Mouse (Mus musculus) heart, embryonic 11.5 days (tissue): ENCODE measurements at regions not wholly inside any gene's neighbourhood (a gene's known extent, or its start where the extent isn't known, plus 50 kb on each side); places are given as distances from the start of the nearest gene placed in this dataset.

ENCODE experiments used
- ATAC-seq: fragments of 200-750 bp; cut with Nextera tagmentation; replicated peaks from 2 replicates; pipeline ENCODE4 v1.8.0; 2017; ENCODE audit warnings: moderate library complexity; ENCODE audit not compliant: insufficient number of reproducible peaks, low FRiP score, low TSS enrichment
- H3K27ac ChIP-seq: fragments of 300-500 bp; sonication (generic); 2 replicates; pipeline ENCODE4 v1.5.1; 2014; ENCODE audit warnings: mild to moderate bottlenecking, low read depth, low read length
- H3K27me3 ChIP-seq: fragments of 300-500 bp; sonication (generic); 2 replicates; pipeline ENCODE4 v1.6.1; 2014; ENCODE audit warnings: mild to moderate bottlenecking, low read length, mixed read lengths; ENCODE audit not compliant: control insufficient read depth, insufficient read depth
- H3K36me3 ChIP-seq: fragments of 300-500 bp; sonication (generic); 2 replicates; pipeline ENCODE4 v1.6.1; 2014; ENCODE audit warnings: mild to moderate bottlenecking, low read length, moderate library complexity, mixed read lengths; ENCODE audit not compliant: control insufficient read depth, insufficient read depth
- H3K4me1 ChIP-seq: fragments of 300-500 bp; sonication (generic); 2 replicates; pipeline ENCODE4 v1.6.1; 2014; ENCODE audit warnings: low read length; ENCODE audit not compliant: control insufficient read depth, insufficient read depth
- H3K4me2 ChIP-seq: fragments of 300-500 bp; sonication (generic); 2 replicates; pipeline ENCODE4 v1.6.1; 2014; ENCODE audit warnings: mild to moderate bottlenecking, moderate library complexity
- H3K4me3 ChIP-seq: fragments of 300-500 bp; sonication (generic); 2 replicates; pipeline ENCODE4 v1.5.1; 2014; ENCODE audit warnings: low read depth, low read length
- H3K9ac ChIP-seq: fragments of 300-500 bp; sonication (generic); 2 replicates; pipeline ENCODE4 v1.6.1; 2014; ENCODE audit warnings: mild to moderate bottlenecking, low read depth, low read length, moderate library complexity
- H3K9me3 ChIP-seq: fragments of 300-500 bp; sonication (generic); replicated peaks from 2 replicates; pipeline ENCODE4 v1.6.1; 2016; ENCODE audit warnings: low read length; ENCODE audit not compliant: control insufficient read depth
- WGBS: fragments of 180-500 bp; shearing (Covaris S2); extraction: QIAGEN DNeasy Blood & Tissue Kit; methylation state at CpG from one replicate; pipeline ENCODE4 v1.1.7; 2014; ENCODE audit not compliant: insufficient replicate concordance; 5-methylcytosine and 5-hydroxymethylcytosine counted together

GRCm38 (mm10) chr1:185519811-185520210 is 65.2 kb downstream of the Slc30a10 start:
- Histone ChIP-seq H3K4me2 (no peak overlapping the region), H3K36me3 (no peaks in the 10 kb centered on the region), H3K4me3 (no peak overlapping the region), H3K27ac (no peak overlapping the region), H3K9me3 (no peaks in the 10 kb centered on the region), H3K27me3 (no peaks in the 10 kb centered on the region), H3K9ac (no peak overlapping the region), H3K4me1 (0 out of 2 replicates have a peak, but pooled peaks cover 5% of the 10 kb centered on the region)
- WGBS = 32% methylated on average over 3 of the region's 3 CpGs
- ATAC-seq = no peak

GRCm38 (mm10) chr1:185524020-185524419 is 69.4 kb downstream of the Slc30a10 start:
- Histone ChIP-seq H3K27ac (no peak overlapping the region), H3K4me1 (0 out of 2 replicates have a peak, but pooled peaks cover 5% of the 10 kb centered on the region), H3K27me3 (no peaks in the 10 kb centered on the region), H3K36me3 (no peaks in the 10 kb centered on the region), H3K9ac (no peak overlapping the region), H3K4me2 (no peak overlapping the region), H3K9me3 (no peaks in the 10 kb centered on the region), H3K4me3 (no peak overlapping the region)
- 73% methylated on average over 10 of the region's 10 CpGs for WGBS
- ATAC-seq = no peak

GRCm38 (mm10) chr1:185533471-185533870 is 78.8 kb downstream of the Slc30a10 start:
- Histone ChIP-seq H3K4me3 (no peak overlapping the region), H3K9ac (no peak overlapping the region), H3K27ac (no peak overlapping the region), H3K27me3 (no peaks in the 10 kb centered on the region), H3K4me2 (no peak overlapping the region), H3K4me1 (no peaks in the 10 kb centered on the region), H3K9me3 (no peaks in the 10 kb centered on the region), H3K36me3 (no peaks in the 10 kb centered on the region)
- WGBS = 88% methylated on average over 5 of the region's 5 CpGs
- no peak for ATAC-seq

GRCm38 (mm10) chr1:185534129-185534528 is 79.5 kb downstream of the Slc30a10 start:
- H3K4me3 ChIP-seq = no peak overlapping the region
- no peak overlapping the region for H3K27ac ChIP-seq
- no peak for ATAC-seq
- 81% methylated on average over 1 of the region's 1 CpGs for WGBS
- H3K9ac ChIP-seq = no peak overlapping the region
- no peaks in the 10 kb centered on the region for H3K4me1 ChIP-seq
- H3K9me3 ChIP-seq = no peaks in the 10 kb centered on the region
- H3K36me3 ChIP-seq = no peaks in the 10 kb centered on the region
- no peak overlapping the region for H3K4me2 ChIP-seq
- H3K27me3 ChIP-seq = no peaks in the 10 kb centered on the region

- Histone ChIP-seq H3K27me3 (no peaks in the 10 kb centered on the region), H3K4me1 (no peaks in the 10 kb centered on the region), H3K9me3 (no peaks in the 10 kb centered on the region), H3K9ac (no peak overlapping the region), H3K4me3 (no peak overlapping the region), H3K4me2 (no peak overlapping the region), H3K36me3 (no peaks in the 10 kb centered on the region), H3K27ac (no peak overlapping the region)
- 76% methylated on average over 6 of the region's 6 CpGs for WGBS
- ATAC-seq = no peak
These were observed 80.7 kb downstream of the Slc30a10 start for GRCm38 (mm10) chr1:185535321-185535720.

- H3K9me3 ChIP-seq = no peaks in the 10 kb centered on the region
- H3K27ac ChIP-seq = no peak overlapping the region
- no peak overlapping the region for H3K4me3 ChIP-seq
- H3K36me3 ChIP-seq = no peaks in the 10 kb centered on the region
- H3K27me3 ChIP-seq = no peaks in the 10 kb centered on the region
- 84% methylated on average over 4 of the region's 4 CpGs for WGBS
- H3K4me1 ChIP-seq = no peaks in the 10 kb centered on the region
- no peak overlapping the region for H3K4me2 ChIP-seq
- H3K9ac ChIP-seq = no peak overlapping the region
- ATAC-seq = no peak
These were observed 82.6 kb downstream of the Slc30a10 start for GRCm38 (mm10) chr1:185537236-185537635.

GRCm38 (mm10) chr1:185539458-185539857 is 84.8 kb downstream of the Slc30a10 start:
- H3K36me3 ChIP-seq = no peaks in the 10 kb centered on the region
- H3K27me3 ChIP-seq = no peaks in the 10 kb centered on the region
- H3K4me3 ChIP-seq = no peak overlapping the region
- H3K9me3 ChIP-seq = no peaks in the 10 kb centered on the region
- WGBS = 45% methylated on average over 1 of the region's 1 CpGs
- H3K9ac ChIP-seq = no peak overlapping the region
- no peak overlapping the region for H3K27ac ChIP-seq
- H3K4me1 ChIP-seq = no peaks in the 10 kb centered on the region
- ATAC-seq = no peak
- H3K4me2 ChIP-seq = no peak overlapping the region

- ATAC-seq = no peak
- H3K36me3 ChIP-seq = no peaks in the 10 kb centered on the region
- H3K27me3 ChIP-seq = no peaks in the 10 kb centered on the region
- no peaks in the 10 kb centered on the region for H3K9me3 ChIP-seq
- H3K4me1 ChIP-seq = peaks cover 4% of the 10 kb centered on the region; the same call in 1 of the 2 replicates
- no peak overlapping the region for H3K9ac ChIP-seq
- H3K4me2 ChIP-seq = no peak overlapping the region
- no peak overlapping the region for H3K4me3 ChIP-seq
- H3K27ac ChIP-seq = no peak overlapping the region
These were observed 91.7 kb downstream of the Slc30a10 start for GRCm38 (mm10) chr1:185546346-185546745.

GRCm38 (mm10) chr1:185572761-185573530 is 118.3 kb downstream of the Slc30a10 start:
- Histone ChIP-seq H3K9ac (no peak overlapping the region), H3K27me3 (no peaks in the 10 kb centered on the region), H3K9me3 (no peaks in the 10 kb centered on the region), H3K4me3 (no peak overlapping the region), H3K36me3 (no peaks in the 10 kb centered on the region), H3K4me1 (peaks cover 5% of the 10 kb centered on the region), H3K27ac (no peak overlapping the region), H3K4me2 (no peak overlapping the region)
- WGBS = 45% methylated on average over 9 of the region's 9 CpGs
- ATAC-seq = no peak
